In genomic region chr4:133101751-133102150, GRCm38 (mm10) we compare ENCODE assay signal across 17 mouse cellular contexts. TPM values are rescaled to one million over a fixed set of nuclear protein-coding genes. Genes with fewer than 3 reads are reported as not detected.
DNase-seq lines count a peak whose midpoint lies in the region; ATAC-seq lines count a peak whose summit lies in the region.
"Had no signal": no experiment of that assay in that cellular context is flagged by ENCODE, and none has a peak within 500 bp of the region (broad histone marks: within the 10 kb centered on the region; RNA-seq: fewer than 3 reads in every experiment).

No protein-coding gene starts in this region.

- DNase-seq in heart, embryonic 10.5 days (ENCODE audit: low spot score): peak; percentile 73
- no peak for DNase-seq in heart, adult 9 months (ENCODE audit: low spot score in 2 of 2)
- no peak for DNase-seq in limb, embryonic 10.5 days (ENCODE audit: low spot score)
- no peak for DNase-seq in layer of hippocampus, postnatal 25 days (ENCODE audit: extremely low spot score in 1 of 2, low spot score in 1 of 2)
- no peak for DNase-seq in adrenal gland, adult (ENCODE audit: inconsistent age in 2 of 2, low spot score in 1 of 2)
- DNase-seq: cerebellum, adult 8-10 months; embryo, embryonic 11 days; kidney, postnatal 25 days had no signal

- H3K9me3 ChIP-seq in heart, embryonic 10.5 days: no peaks in the 10 kb centered on the region
- no peaks in the 10 kb centered on the region for H3K9me3 ChIP-seq in limb, embryonic 13.5 days
- no peaks in the 10 kb centered on the region for H3K9me3 ChIP-seq in limb, embryonic 10.5 days (replicated peaks)
- no peaks in the 10 kb centered on the region for H3K9me3 ChIP-seq in forebrain, embryonic 16.5 days (ENCODE audit: control insufficient read depth, low read length)
- no peaks in the 10 kb centered on the region for H3K9me3 ChIP-seq in intestine, embryonic 16.5 days (ENCODE audit: control insufficient read depth, low read length)
- H3K9me3 ChIP-seq: limb, embryonic 15.5 days; lung, embryonic 15.5 days had no signal

- H3K36me3 ChIP-seq in heart, embryonic 10.5 days: 0 out of 2 replicates have a peak, but pooled peaks cover 4% of the 10 kb centered on the region
- peaks cover 7% of the 10 kb centered on the region; the same call in 1 of the 2 replicates for H3K36me3 ChIP-seq in limb, embryonic 13.5 days
- no peaks in the 10 kb centered on the region for H3K36me3 ChIP-seq in limb, embryonic 10.5 days
- H3K36me3 ChIP-seq in forebrain, embryonic 16.5 days (ENCODE audit: control insufficient read depth, insufficient read depth): no peaks in the 10 kb centered on the region
- no peaks in the 10 kb centered on the region for H3K36me3 ChIP-seq in intestine, embryonic 16.5 days (ENCODE audit: control insufficient read depth, insufficient read depth, low read length)
- H3K36me3 ChIP-seq: limb, embryonic 15.5 days; lung, embryonic 15.5 days had no signal

- no peaks in the 10 kb centered on the region for H3K27me3 ChIP-seq in heart, embryonic 10.5 days (ENCODE audit: insufficient read depth, poor library complexity, severe bottlenecking)
- H3K27me3 ChIP-seq in limb, embryonic 13.5 days: no peaks in the 10 kb centered on the region
- H3K27me3 ChIP-seq in limb, embryonic 10.5 days (ENCODE audit: low read depth, poor library complexity, severe bottlenecking): no peaks in the 10 kb centered on the region
- no peaks in the 10 kb centered on the region for H3K27me3 ChIP-seq in forebrain, embryonic 16.5 days (replicated peaks; ENCODE audit: control insufficient read depth, insufficient read depth, low read length)
- H3K27me3 ChIP-seq in intestine, embryonic 16.5 days (replicated peaks; ENCODE audit: control insufficient read depth, insufficient read depth, low read length): no peaks in the 10 kb centered on the region
- H3K27me3 ChIP-seq: limb, embryonic 15.5 days; lung, embryonic 15.5 days had no signal

- H3K9ac ChIP-seq in limb, embryonic 13.5 days: no peak overlapping the region
- H3K9ac ChIP-seq in forebrain, embryonic 16.5 days (replicated peaks; ENCODE audit: low read depth, low read length): no peak overlapping the region
- no peak overlapping the region for H3K9ac ChIP-seq in intestine, embryonic 16.5 days (ENCODE audit: low read depth, low read length)
- H3K9ac ChIP-seq: limb, embryonic 15.5 days; lung, embryonic 15.5 days had no signal

- WGBS in heart, embryonic 10.5 days: 75% methylated on average over 9 of the region's 9 CpGs
- 82% methylated on average over 9 of the region's 9 CpGs for WGBS in limb, embryonic 13.5 days
- 84% methylated on average over 9 of the region's 9 CpGs for WGBS in limb, embryonic 10.5 days
- WGBS in forebrain, embryonic 16.5 days: 87% methylated on average over 9 of the region's 9 CpGs
- 78% methylated on average over 9 of the region's 9 CpGs for WGBS in intestine, embryonic 16.5 days

- H3K4me1 ChIP-seq in heart, embryonic 10.5 days: peaks cover 20% of the 10 kb centered on the region
- H3K4me1 ChIP-seq in limb, embryonic 13.5 days: peaks cover 17% of the 10 kb centered on the region
- peaks cover 13% of the 10 kb centered on the region for H3K4me1 ChIP-seq in limb, embryonic 10.5 days
- peaks cover 11% of the 10 kb centered on the region; the same call in 1 of the 2 replicates for H3K4me1 ChIP-seq in forebrain, embryonic 16.5 days (replicated peaks; ENCODE audit: control insufficient read depth, insufficient read depth, low read length)
- peaks cover 14% of the 10 kb centered on the region for H3K4me1 ChIP-seq in intestine, embryonic 16.5 days (ENCODE audit: control insufficient read depth, insufficient read depth, low read length)

- no peak for ATAC-seq in limb, embryonic 13.5 days (ENCODE audit: low FRiP score, low read depth)
- ATAC-seq in forebrain, embryonic 16.5 days: no peak
- ATAC-seq in intestine, embryonic 16.5 days: peak; percentile 10; the same call in 1 of the 2 replicates
- ATAC-seq: activated CD4-positive, CD25-positive, alpha-beta regulatory T cell, adult 4 months; CD4-positive, CD25-positive, alpha-beta regulatory T cell, adult 4 months had no signal

- no peak overlapping the region for H3K4me3 ChIP-seq in heart, embryonic 10.5 days
- no peak overlapping the region for H3K4me3 ChIP-seq in limb, embryonic 13.5 days
- no peak overlapping the region for H3K4me3 ChIP-seq in limb, embryonic 10.5 days
- no peak overlapping the region; the same call in 1 of the 2 replicates for H3K4me3 ChIP-seq in forebrain, embryonic 16.5 days (replicated peaks; ENCODE audit: low read length)
- no peak overlapping the region for H3K4me3 ChIP-seq in intestine, embryonic 16.5 days (ENCODE audit: low read length)
- H3K4me3 ChIP-seq: left cerebral cortex, adult 2 months; limb, embryonic 15.5 days; lung, embryonic 15.5 days had no signal

- 0 out of 2 replicates have a peak overlapping the region, but pooled peaks have one; percentile 16 for H3K4me2 ChIP-seq in limb, embryonic 13.5 days (replicated peaks)
- peak overlapping the region; percentile 34 for H3K4me2 ChIP-seq in forebrain, embryonic 16.5 days (ENCODE audit: low read length)
- H3K4me2 ChIP-seq in intestine, embryonic 16.5 days (ENCODE audit: low read depth, low read length): no peak overlapping the region
- H3K4me2 ChIP-seq: heart, embryonic 11.5 days; limb, embryonic 15.5 days; lung, embryonic 15.5 days had no signal

- no peak overlapping the region for H3K27ac ChIP-seq in heart, embryonic 10.5 days
- H3K27ac ChIP-seq in limb, embryonic 13.5 days: no peak overlapping the region
- H3K27ac ChIP-seq in limb, embryonic 10.5 days: no peak overlapping the region
- H3K27ac ChIP-seq in forebrain, embryonic 16.5 days (ENCODE audit: low read length): no peak overlapping the region
- peak overlapping the region; percentile 70 for H3K27ac ChIP-seq in intestine, embryonic 16.5 days (ENCODE audit: low read length)
- H3K27ac ChIP-seq: left cerebral cortex, adult 2 months; limb, embryonic 15.5 days had no signal

RNA-seq across cellular contexts. Expression of gene Wasf2, which starts 28.6 kb away (rescaled TPM):
- 51.1 and 58.5 TPM in 2 replicates for polyA plus RNA-seq in heart, embryonic 10.5 days (2016; fragmentation: Nextera tagmentation; extraction: Ambion mirVana)
- polyA plus RNA-seq in limb, embryonic 13.5 days (2015; fragmentation: Nextera tagmentation; extraction: Ambion mirVana): 114 and 132 TPM in 2 replicates
- 62.9 and 73.7 TPM in 2 replicates for polyA plus RNA-seq in limb, embryonic 10.5 days (2016; fragmentation: Nextera tagmentation; extraction: Ambion mirVana)
- polyA plus RNA-seq in forebrain, embryonic 16.5 days (2015; fragmentation: Nextera tagmentation; extraction: Ambion mirVana): 27.0 and 31.5 TPM in 2 replicates
- polyA plus RNA-seq in intestine, embryonic 16.5 days (2015; fragmentation: Nextera tagmentation; extraction: Ambion mirVana): 76.9 and 81.9 TPM in 2 replicates
- 10 to 100 TPM; 28.9 to 32.8 TPM for total RNA-seq in layer of hippocampus, postnatal 25 days (2021)
